Mouse (Mus musculus) limb, embryonic 14.5 days (tissue): ENCODE data around the gene Ssr1. TPM values are rescaled to one million over a fixed set of nuclear protein-coding genes. Genes with fewer than 3 reads are reported as not detected.

Source experiments
- ATAC-seq: fragments of 200-750 bp; cut with Nextera tagmentation; 2 replicates; pipeline ENCODE4 v1.8.0; 2017; ENCODE audit warnings: low read depth, moderate number of reproducible peaks, moderate TSS enrichment; ENCODE audit not compliant: low FRiP score
- DNase-seq: peaks from one replicate; pipeline ENCODE4 v3.0.0-alpha.2; 2015; ENCODE audit warnings: low spot score
- H3K27ac ChIP-seq: fragments of 300-500 bp; sonication (generic); replicated peaks from 2 replicates; pipeline ENCODE4 v1.5.1; 2014; ENCODE audit warnings: low read depth, mild to moderate bottlenecking, low read length, moderate library complexity, mixed read lengths
- H3K27me3 ChIP-seq: fragments of 300-500 bp; sonication (generic); 2 replicates; pipeline ENCODE4 v1.6.1; 2014; ENCODE audit warnings: low read length, mixed read lengths; ENCODE audit not compliant: control insufficient read depth, insufficient read depth
- H3K36me3 ChIP-seq: fragments of 300-500 bp; sonication (generic); 2 replicates; pipeline ENCODE4 v1.6.1; 2014; ENCODE audit warnings: mild to moderate bottlenecking, low read length, moderate library complexity, mixed read lengths; ENCODE audit not compliant: control insufficient read depth, insufficient read depth
- H3K4me1 ChIP-seq: fragments of 300-500 bp; sonication (generic); 2 replicates; pipeline ENCODE4 v1.6.1; 2014; ENCODE audit warnings: antibody characterized with exemption, low read length, mixed read lengths; ENCODE audit not compliant: control insufficient read depth, insufficient read depth
- H3K4me2 ChIP-seq: fragments of 300-500 bp; sonication (generic); replicated peaks from 2 replicates; pipeline ENCODE4 v1.6.1; 2014; ENCODE audit warnings: low read depth, mild to moderate bottlenecking, low read length, moderate library complexity; ENCODE audit not compliant: severe bottlenecking
- H3K4me3 ChIP-seq: fragments of 300-500 bp; sonication (generic); replicated peaks from 2 replicates; pipeline ENCODE4 v1.5.1; 2014; ENCODE audit warnings: low read length
- H3K9ac ChIP-seq: fragments of 300-500 bp; sonication (generic); 2 replicates; pipeline ENCODE4 v1.6.1; 2014; ENCODE audit warnings: mild to moderate bottlenecking, low read depth, low read length, moderate library complexity; ENCODE audit not compliant: severe bottlenecking
- H3K9me3 ChIP-seq: fragments of 300-500 bp; sonication (generic); 2 replicates; pipeline ENCODE4 v1.6.1; 2016; ENCODE audit warnings: low read length; ENCODE audit not compliant: control insufficient read depth
- POLR2A ChIP-seq: fragments of 200-500 bp; IDR thresholded peaks from 2 replicates; pipeline ENCODE4 v1.8.0; 2012; ENCODE audit warnings: inconsistent platforms, mild to moderate bottlenecking, moderate library complexity, borderline replicate concordance; ENCODE audit not compliant: insufficient read depth, insufficient read length; ENCODE audit errors: extremely low read depth
- WGBS: fragments of 180-500 bp; shearing (Covaris S2); extraction: QIAGEN DNeasy Blood & Tissue Kit; methylation state at CpG from one replicate; pipeline ENCODE4 v1.1.7; 2014; 5-methylcytosine and 5-hydroxymethylcytosine counted together
- polyA plus RNA-seq, 2 experiments: library from polyadenylated mRNA; depleted of rRNA in 1 of 2; stranded (reverse) in 1 of 2; unstranded in 1 of 2; fragments of >200 nt; fragmentation: Nextera tagmentation in 1 of 2; extraction: Ambion mirVana in 1 of 2; gene quantifications; 2 replicates each; pipeline versions ENCODE4 v1.2.1 to v1.2.3; 2012 to 2014

The Ssr1 gene
- polyA plus RNA-seq, 2 experiments = 36.2 to 137 TPM

DNA sequence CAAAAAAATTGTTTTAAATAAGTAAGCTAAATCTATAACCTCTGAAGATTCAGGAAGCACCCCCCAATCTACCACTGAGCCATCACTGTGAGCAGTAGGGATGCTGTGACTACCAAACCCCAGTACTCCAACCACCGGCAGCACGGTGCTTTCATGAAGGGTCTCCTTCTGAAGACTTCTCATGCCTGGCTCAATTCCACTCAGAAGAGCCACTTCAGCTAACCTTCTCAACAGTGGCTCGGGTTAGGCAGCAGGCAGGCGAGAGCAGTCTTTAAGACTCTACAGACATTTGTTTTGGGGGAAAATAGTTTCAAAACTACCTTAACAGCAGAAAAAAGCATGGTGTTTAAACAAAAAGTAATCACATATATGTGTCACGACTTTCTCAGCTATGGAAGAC lies 13.0 kb downstream of the Ssr1 start:
- no peak for TF ChIP-seq POLR2A
- Histone ChIP-seq H3K27ac (no peak overlapping the region), H3K4me3 (no peak overlapping the region), H3K27me3 (no peaks in the 10 kb centered on the region), H3K4me2 (no peak overlapping the region), H3K9ac (no peak overlapping the region), H3K36me3 (peaks cover 86% of the 10 kb centered on the region), H3K9me3 (no peaks in the 10 kb centered on the region), H3K4me1 (no peaks in the 10 kb centered on the region)
- ATAC-seq (no peak), DNase-seq (no peak)
- 93% methylated on average over 5 of the region's 5 CpGs for WGBS

DNA sequence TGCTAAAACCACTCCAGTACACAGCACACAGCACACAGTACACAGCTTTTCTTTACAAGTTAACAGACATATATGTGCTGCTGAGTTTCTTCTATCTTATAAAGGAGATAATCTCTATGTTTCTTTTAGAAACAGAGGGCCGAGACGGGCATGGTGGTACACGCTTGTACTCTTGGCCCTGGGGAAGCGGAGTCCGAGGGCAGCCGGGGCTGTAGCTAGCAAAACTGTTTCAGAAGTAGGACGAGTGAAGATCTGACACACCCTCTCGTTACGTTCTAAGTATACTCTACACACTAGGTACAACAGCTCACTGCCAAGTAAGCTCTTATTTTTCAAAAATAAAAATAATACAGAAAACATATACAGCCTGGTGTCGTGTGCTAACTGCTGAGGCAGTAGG lies 13.7 kb downstream of the Ssr1 start:
- no peak overlapping the region for H3K9ac ChIP-seq
- WGBS = 94% methylated on average over 10 of the region's 10 CpGs
- ATAC-seq (no peak), DNase-seq (no peak)
- peaks cover 86% of the 10 kb centered on the region for H3K36me3 ChIP-seq
- H3K4me2 ChIP-seq = no peak overlapping the region
- H3K9me3 ChIP-seq = no peaks in the 10 kb centered on the region
- TF ChIP-seq POLR2A = no peak
- no peak overlapping the region for H3K27ac ChIP-seq
- H3K4me1 ChIP-seq = no peaks in the 10 kb centered on the region
- H3K4me3 ChIP-seq = no peak overlapping the region
- no peaks in the 10 kb centered on the region for H3K27me3 ChIP-seq

DNA sequence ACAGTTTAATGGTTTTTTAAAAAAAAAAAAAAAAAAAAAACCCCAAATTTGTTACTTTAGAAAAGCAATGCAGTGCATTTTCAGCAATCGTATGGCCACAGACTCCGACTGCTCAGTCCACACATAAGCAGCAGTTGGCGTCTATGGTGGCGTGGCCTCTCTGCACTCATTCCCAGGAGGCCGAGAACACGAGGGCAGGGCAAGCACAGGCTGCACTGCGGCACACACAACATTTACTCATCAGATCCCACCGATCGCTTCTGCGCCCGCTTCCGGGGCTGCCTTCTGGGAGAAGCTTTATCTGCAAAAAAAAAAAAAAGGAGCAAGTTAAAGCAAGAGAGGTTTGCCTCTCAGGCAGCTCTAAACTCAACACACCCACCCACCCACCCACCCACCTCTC lies 14.5 kb downstream of the Ssr1 start:
- 91% methylated on average over 12 of the region's 12 CpGs for WGBS
- no peak for TF ChIP-seq POLR2A
- no peaks in the 10 kb centered on the region for H3K9me3 ChIP-seq
- H3K4me1 ChIP-seq = no peaks in the 10 kb centered on the region
- H3K9ac ChIP-seq = no peak overlapping the region
- ATAC-seq (no peak), DNase-seq (no peak)
- no peaks in the 10 kb centered on the region for H3K27me3 ChIP-seq
- no peak overlapping the region for H3K27ac ChIP-seq
- no peak overlapping the region for H3K4me3 ChIP-seq
- H3K36me3 ChIP-seq = peaks cover 78% of the 10 kb centered on the region
- H3K4me2 ChIP-seq = no peak overlapping the region

DNA sequence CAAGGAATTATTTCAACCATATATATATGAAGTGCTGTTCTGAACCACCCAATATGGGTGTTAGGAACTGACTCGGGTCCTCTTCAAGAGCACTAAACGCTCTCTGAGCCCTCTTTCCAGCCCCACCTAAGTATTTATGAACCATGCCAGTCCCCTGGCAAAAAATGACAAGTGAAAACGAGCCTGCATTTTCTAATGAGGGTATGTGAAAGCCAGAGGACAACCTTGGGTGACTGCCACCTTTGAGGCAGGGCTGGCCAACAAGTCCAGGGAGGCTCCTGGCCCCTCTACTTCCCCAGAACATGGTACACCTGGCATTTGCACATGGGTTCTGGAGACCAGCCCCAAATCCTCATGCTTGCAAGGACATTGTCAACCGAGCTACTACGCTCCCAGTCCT lies 19.3 kb downstream of the Ssr1 start:
- 88% methylated on average over 5 of the region's 5 CpGs for WGBS
- TF ChIP-seq POLR2A = no peak
- ATAC-seq = no peak

DNA sequence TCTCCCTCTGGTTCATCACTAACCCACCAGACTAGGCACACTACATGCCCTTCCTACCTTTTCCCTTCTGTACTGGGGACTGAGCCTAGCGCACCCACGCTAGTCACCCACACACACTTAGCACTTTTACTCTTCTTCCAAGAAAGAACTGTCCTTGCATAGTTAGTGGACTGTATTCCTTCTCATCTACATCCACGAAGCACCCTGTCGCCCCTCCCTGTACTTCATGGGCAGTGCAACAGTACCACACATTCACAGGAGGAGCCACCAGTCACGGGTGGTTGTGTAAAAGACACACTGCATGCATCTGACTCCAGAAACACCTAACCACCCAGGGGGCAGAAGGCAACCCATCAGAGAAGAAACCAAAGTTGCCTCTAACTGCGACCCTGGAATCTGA lies 20.0 kb downstream of the Ssr1 start:
- H3K9ac ChIP-seq = no peak overlapping the region
- no peak for ATAC-seq
- H3K4me2 ChIP-seq = no peak overlapping the region
- no peaks in the 10 kb centered on the region for H3K27me3 ChIP-seq
- no peaks in the 10 kb centered on the region for H3K9me3 ChIP-seq
- no peak for TF ChIP-seq POLR2A
- H3K4me3 ChIP-seq = no peak overlapping the region
- WGBS = 85% methylated on average over 6 of the region's 6 CpGs
- no peak overlapping the region for H3K27ac ChIP-seq
- H3K4me1 ChIP-seq = peaks cover 5% of the 10 kb centered on the region; the same call in 1 of the 2 replicates
- peaks cover 35% of the 10 kb centered on the region for H3K36me3 ChIP-seq
- no peak for DNase-seq

More for the DNA sequence above, 19.3 kb downstream of the Ssr1 start:
- Histone ChIP-seq H3K9ac (no peak overlapping the region), H3K27ac (no peak overlapping the region), H3K9me3 (no peaks in the 10 kb centered on the region), H3K4me2 (no peak overlapping the region), H3K4me1 (0 out of 2 replicates have a peak, but pooled peaks cover 3% of the 10 kb centered on the region), H3K36me3 (peaks cover 42% of the 10 kb centered on the region), H3K27me3 (no peaks in the 10 kb centered on the region), H3K4me3 (no peak overlapping the region)
- no peak for DNase-seq
